Mouse (Mus musculus): ENCODE results near the gene Hook1.

- TF ChIP-seq CTCF (IDR thresholded peaks at IDR 0.05; ENCODE audit: insufficient read depth, low read depth, low read length) (no peak), POLR2A (IDR thresholded peaks at IDR 0.05; ENCODE audit: insufficient read depth, low read depth, low read length) (no peak)
These were observed 35.7 kb upstream of the Hook1 start for GRCm38 (mm10) chr4:95931331-95931730.

Measured in olfactory bulb, adult 2 months (tissue).